8 mouse cellular contexts compared by ENCODE assay signal in genomic region chr9:46012091-46013008, GRCm38 (mm10). TPM values are rescaled to one million over a fixed set of nuclear protein-coding genes. Genes with fewer than 3 reads are reported as not detected.
A peak's percentile ranks its signal among the peaks of the same experiment; 100 is the strongest.
DNase-seq lines count a peak whose midpoint lies in the region; ATAC-seq and TF ChIP-seq lines count a peak whose summit lies in the region.

TSS of gene Pafah1b2 (minus strand) at chr9:46012690.
TSS of gene Sik3 (plus strand) at chr9:46012820.

- no peaks in the 10 kb centered on the region for H3K27me3 ChIP-seq in ES-Bruce4 (ENCODE audit: control insufficient read depth, insufficient read depth, low read length, poor library complexity, severe bottlenecking)
- no peaks in the 10 kb centered on the region for H3K27me3 ChIP-seq in forebrain, embryonic 13.5 days
- H3K27me3 ChIP-seq in heart, postnatal 0 days (ENCODE audit: control insufficient read depth, insufficient read depth, low read length): no peaks in the 10 kb centered on the region
- no peaks in the 10 kb centered on the region for H3K27me3 ChIP-seq in liver, embryonic 15.5 days
- no peaks in the 10 kb centered on the region for H3K27me3 ChIP-seq in neural tube, embryonic 11.5 days (ENCODE audit: control insufficient read depth, insufficient read depth, low read length)
- H3K27me3 ChIP-seq in stomach, embryonic 16.5 days (ENCODE audit: control insufficient read depth, insufficient read depth, low read length): no peaks in the 10 kb centered on the region

- H3K4me3 ChIP-seq in ES-Bruce4 (ENCODE audit: low read depth, low read length): peak within 1 kb of the TSS; percentile 97
- peak within 1 kb of the TSS; percentile 97 for H3K4me3 ChIP-seq in forebrain, embryonic 13.5 days
- H3K4me3 ChIP-seq in heart, postnatal 0 days (ENCODE audit: low read depth, low read length): peak within 1 kb of the TSS; percentile 99
- peak within 1 kb of the TSS; percentile 90 for H3K4me3 ChIP-seq in liver, embryonic 15.5 days (replicated peaks)
- peak within 1 kb of the TSS; percentile 93 for H3K4me3 ChIP-seq in neural tube, embryonic 11.5 days (ENCODE audit: low read depth, low read length)
- peak within 1 kb of the TSS; percentile 97 for H3K4me3 ChIP-seq in stomach, embryonic 16.5 days (replicated peaks; ENCODE audit: low read length)

- H3K36me3 ChIP-seq in ES-Bruce4 (ENCODE audit: control insufficient read depth, insufficient read depth, low read length, poor library complexity, severe bottlenecking): no peaks in the 10 kb centered on the region
- no peaks in the 10 kb centered on the region for H3K36me3 ChIP-seq in forebrain, embryonic 13.5 days (ENCODE audit: poor library complexity, severe bottlenecking)
- H3K36me3 ChIP-seq in heart, postnatal 0 days (replicated peaks; ENCODE audit: control insufficient read depth, insufficient read depth, low read length): no peaks in the 10 kb centered on the region
- H3K36me3 ChIP-seq in liver, embryonic 15.5 days (replicated peaks): no peaks in the 10 kb centered on the region
- no peaks in the 10 kb centered on the region for H3K36me3 ChIP-seq in neural tube, embryonic 11.5 days (ENCODE audit: control insufficient read depth, insufficient read depth, low read length)
- no peaks in the 10 kb centered on the region for H3K36me3 ChIP-seq in stomach, embryonic 16.5 days (ENCODE audit: control insufficient read depth, insufficient read depth, low read length)

- H3K4me1 ChIP-seq in ES-Bruce4 (ENCODE audit: control insufficient read depth, insufficient read depth, low read length): peaks cover 4% of the 10 kb centered on the region
- peaks cover 48% of the 10 kb centered on the region for H3K4me1 ChIP-seq in forebrain, embryonic 13.5 days
- peaks cover 34% of the 10 kb centered on the region for H3K4me1 ChIP-seq in heart, postnatal 0 days (ENCODE audit: control insufficient read depth, insufficient read depth)
- H3K4me1 ChIP-seq in liver, embryonic 15.5 days (replicated peaks): peaks cover 76% of the 10 kb centered on the region
- H3K4me1 ChIP-seq in neural tube, embryonic 11.5 days (ENCODE audit: control insufficient read depth, insufficient read depth, low read length): peaks cover 16% of the 10 kb centered on the region
- peaks cover 41% of the 10 kb centered on the region for H3K4me1 ChIP-seq in stomach, embryonic 16.5 days (ENCODE audit: control insufficient read depth, insufficient read depth, low read length)

- WGBS in forebrain, embryonic 13.5 days: 3% methylated on average over 45 of the region's 78 CpGs
- WGBS in heart, postnatal 0 days: 3% methylated on average over 61 of the region's 78 CpGs
- 2% methylated on average over 67 of the region's 78 CpGs for WGBS in liver, embryonic 15.5 days (ENCODE audit: insufficient replicate concordance)
- WGBS in neural tube, embryonic 11.5 days: 3% methylated on average over 50 of the region's 78 CpGs
- 3% methylated on average over 62 of the region's 78 CpGs for WGBS in stomach, embryonic 16.5 days

- H3K4me2 ChIP-seq in forebrain, embryonic 13.5 days: peak within 1 kb of the TSS; percentile 81
- peak within 1 kb of the TSS; percentile 72 for H3K4me2 ChIP-seq in heart, postnatal 0 days (ENCODE audit: low read depth, low read length)
- peak within 1 kb of the TSS; percentile 97 for H3K4me2 ChIP-seq in liver, embryonic 15.5 days
- peak within 1 kb of the TSS; percentile 72 for H3K4me2 ChIP-seq in neural tube, embryonic 11.5 days (ENCODE audit: low read depth)
- H3K4me2 ChIP-seq in stomach, embryonic 16.5 days (ENCODE audit: low read depth, low read length): peak within 1 kb of the TSS; percentile 85

- TF ChIP-seq CTCF in ES-Bruce4 (IDR thresholded peaks at IDR 0.05; ENCODE audit: low read depth, low read length): peak; percentile 51
- TF ChIP-seq CTCF in heart, postnatal 0 days (IDR thresholded peaks at IDR 0.05; ENCODE audit: low read depth): peak; percentile 79

- 0 out of 2 replicates have a peak within 1 kb of the TSS, but pooled peaks have one; percentile 34 for H3K27ac ChIP-seq in ES-Bruce4 (ENCODE audit: insufficient read depth, low read length)
- peak within 1 kb of the TSS; percentile 83 for H3K27ac ChIP-seq in forebrain, embryonic 13.5 days
- peak within 1 kb of the TSS; percentile 99 for H3K27ac ChIP-seq in heart, postnatal 0 days (ENCODE audit: low read depth)
- peak within 1 kb of the TSS; percentile 83 for H3K27ac ChIP-seq in liver, embryonic 15.5 days (replicated peaks)
- H3K27ac ChIP-seq in neural tube, embryonic 11.5 days (ENCODE audit: low read depth, low read length): peak within 1 kb of the TSS; percentile 85
- peak within 1 kb of the TSS; percentile 93 for H3K27ac ChIP-seq in stomach, embryonic 16.5 days (ENCODE audit: low read length)

- ATAC-seq in cerebellum, adult (ENCODE audit: insufficient number of reproducible peaks, low FRiP score, low TSS enrichment): peak; percentile 76
- ATAC-seq in forebrain, embryonic 13.5 days: peak; percentile 90
- ATAC-seq in heart, postnatal 0 days (ENCODE audit: insufficient read depth, low read depth): peak; percentile 92
- peak; percentile 70 for ATAC-seq in liver, embryonic 15.5 days (ENCODE audit: insufficient read depth)
- peak; percentile 86 for ATAC-seq in neural tube, embryonic 11.5 days (ENCODE audit: insufficient read depth, low FRiP score, low TSS enrichment)
- ATAC-seq in stomach, embryonic 16.5 days (ENCODE audit: insufficient read depth, low FRiP score): peak; percentile 91

- H3K9me3 ChIP-seq in ES-Bruce4 (replicated peaks; ENCODE audit: control insufficient read depth, insufficient read depth, low read length, poor library complexity, severe bottlenecking): no peaks in the 10 kb centered on the region
- H3K9me3 ChIP-seq in forebrain, embryonic 13.5 days (replicated peaks): no peaks in the 10 kb centered on the region
- H3K9me3 ChIP-seq in heart, postnatal 0 days (replicated peaks; ENCODE audit: control insufficient read depth, low read length): no peaks in the 10 kb centered on the region
- no peaks in the 10 kb centered on the region for H3K9me3 ChIP-seq in liver, embryonic 15.5 days (replicated peaks)
- H3K9me3 ChIP-seq in neural tube, embryonic 11.5 days (ENCODE audit: control insufficient read depth, low read length): no peaks in the 10 kb centered on the region
- H3K9me3 ChIP-seq in stomach, embryonic 16.5 days (replicated peaks; ENCODE audit: control insufficient read depth, low read length): no peaks in the 10 kb centered on the region

- peak within 1 kb of the TSS; percentile 97 for H3K9ac ChIP-seq in ES-Bruce4 (ENCODE audit: low read depth, poor library complexity, severe bottlenecking)
- H3K9ac ChIP-seq in forebrain, embryonic 13.5 days: peak within 1 kb of the TSS; percentile 98
- peak within 1 kb of the TSS; percentile 100 for H3K9ac ChIP-seq in heart, postnatal 0 days (replicated peaks; ENCODE audit: low read depth, low read length)
- H3K9ac ChIP-seq in liver, embryonic 15.5 days: peak within 1 kb of the TSS; percentile 85
- peak within 1 kb of the TSS; percentile 94 for H3K9ac ChIP-seq in neural tube, embryonic 11.5 days (ENCODE audit: low read length)
- peak within 1 kb of the TSS; percentile 98 for H3K9ac ChIP-seq in stomach, embryonic 16.5 days (ENCODE audit: low read length)

- peak; percentile 70; the same call in 1 of the 2 replicates for TF ChIP-seq EP300 in ES-Bruce4 (IDR thresholded peaks at IDR 0.05; ENCODE audit: insufficient read depth, low read depth, low read length)
- TF ChIP-seq EP300 in heart, postnatal 0 days (IDR thresholded peaks at IDR 0.05; ENCODE audit: low read depth): peak; percentile 61; the same call in 1 of the 2 replicates

- no peak for TF ChIP-seq POLR2A in ES-Bruce4 (IDR thresholded peaks at IDR 0.05; ENCODE audit: insufficient read depth, low read length)

- DNase-seq in heart, postnatal 0 days (ENCODE audit: low spot score): peak; percentile 96
- DNase-seq in kidney, postnatal 36 days: peak; percentile 97 to 98
- DNase-seq in neural tube, embryonic 11.5 days (ENCODE audit: low spot score): peak; percentile 96

RNA-seq across cellular contexts. Expression of gene Pafah1b2, which starts in this region (rescaled TPM):
- polyA plus RNA-seq in ES-Bruce4 (2011; ENCODE audit: insufficient read depth, insufficient read length, low read depth, missing spikeins): 76.6 and 77.0 TPM in 2 replicates
- polyA plus RNA-seq in forebrain, embryonic 13.5 days (2015; fragmentation: Nextera tagmentation; extraction: Ambion mirVana): 277 and 295 TPM in 2 replicates
- total RNA-seq in heart, postnatal 0 days (2014; rRNA removed; ENCODE audit: low replicate concordance): 41.0 and 50.3 TPM in 2 replicates
- polyA plus RNA-seq in heart, postnatal 0 days (2015; fragmentation: Nextera tagmentation; extraction: Ambion mirVana): 83.6 and 92.8 TPM in 2 replicates
- 61.2 and 65.7 TPM in 2 replicates for polyA plus RNA-seq in liver, embryonic 15.5 days (2015; fragmentation: Nextera tagmentation; extraction: Ambion mirVana)
- 277 and 283 TPM in 2 replicates for polyA plus RNA-seq in neural tube, embryonic 11.5 days (2014; fragmentation: Nextera tagmentation; extraction: Ambion mirVana)
- polyA plus RNA-seq in stomach, embryonic 16.5 days (2015; fragmentation: Nextera tagmentation; extraction: Ambion mirVana): 143 and 152 TPM in 2 replicates

RNA-seq across cellular contexts. Expression of gene Sik3, which starts in this region (rescaled TPM):
- 23.2 and 28.1 TPM in 2 replicates for polyA plus RNA-seq in ES-Bruce4 (2011; ENCODE audit: insufficient read depth, insufficient read length, low read depth, missing spikeins)
- 4.9 TPM in 2 replicates for polyA plus RNA-seq in forebrain, embryonic 13.5 days (2015; fragmentation: Nextera tagmentation; extraction: Ambion mirVana)
- 35.3 and 49.3 TPM in 2 replicates for total RNA-seq in heart, postnatal 0 days (2014; rRNA removed; ENCODE audit: low replicate concordance)
- 12.2 and 13.1 TPM in 2 replicates for polyA plus RNA-seq in heart, postnatal 0 days (2015; fragmentation: Nextera tagmentation; extraction: Ambion mirVana)
- 3.2 and 3.4 TPM in 2 replicates for polyA plus RNA-seq in liver, embryonic 15.5 days (2015; fragmentation: Nextera tagmentation; extraction: Ambion mirVana)
- polyA plus RNA-seq in neural tube, embryonic 11.5 days (2014; fragmentation: Nextera tagmentation; extraction: Ambion mirVana): 10.5 and 10.8 TPM in 2 replicates
- polyA plus RNA-seq in stomach, embryonic 16.5 days (2015; fragmentation: Nextera tagmentation; extraction: Ambion mirVana): 5.1 and 5.7 TPM in 2 replicates

Comparison
In these comparisons a context has a peak if more than half of its experiments do, and no peak if none do; other contexts are left out.
1. Peak in every context shown above with its lines: DNase-seq, ATAC-seq, H3K4me3 ChIP-seq and H3K27ac ChIP-seq.
2. H3K27ac ChIP-seq: peak in every context shown above with its lines; median percentile 99 in heart, postnatal 0 days; 93 in stomach, embryonic 16.5 days; 85 in neural tube, embryonic 11.5 days; 83 in forebrain, embryonic 13.5 days; 83 in liver, embryonic 15.5 days; 34 in ES-Bruce4.